Mouse (Mus musculus): ENCODE data around the gene Smco3.

- TF ChIP-seq CTCF (IDR thresholded peaks at IDR 0.05; ENCODE audit: low read depth) = peak; percentile 78
- no peak for TF ChIP-seq EP300 (optimal IDR thresholded peaks at IDR 0.05)
Measured at GRCm38 (mm10) chr6:136847790-136848189, 12.5 kb upstream of the Smco3 start.
